Mouse (Mus musculus) kidney, postnatal 36 days (tissue): ENCODE data around the gene Gm28729.
"Not testable (repeated sequence)": the region's sequence is repeated elsewhere in the genome, so short reads cannot be mapped to it uniquely, and the experiment has no call there.

Experiments used
- DNase-seq, 2 experiments: peaks; one replicate each; pipeline ENCODE4 v3.0.0; 2021 to 2022; ENCODE audit warnings: mixed read lengths in 2 of 2

Gm28729 gene

GRCm38 (mm10) chr9:96517429-96517828, 7.6 kb downstream of the Gm28729 start:
- DNase-seq, result no peak

- DNase-seq, result no peak
Measured at GRCm38 (mm10) chr9:96516806-96517205, 8.3 kb downstream of the Gm28729 start.

DNA sequence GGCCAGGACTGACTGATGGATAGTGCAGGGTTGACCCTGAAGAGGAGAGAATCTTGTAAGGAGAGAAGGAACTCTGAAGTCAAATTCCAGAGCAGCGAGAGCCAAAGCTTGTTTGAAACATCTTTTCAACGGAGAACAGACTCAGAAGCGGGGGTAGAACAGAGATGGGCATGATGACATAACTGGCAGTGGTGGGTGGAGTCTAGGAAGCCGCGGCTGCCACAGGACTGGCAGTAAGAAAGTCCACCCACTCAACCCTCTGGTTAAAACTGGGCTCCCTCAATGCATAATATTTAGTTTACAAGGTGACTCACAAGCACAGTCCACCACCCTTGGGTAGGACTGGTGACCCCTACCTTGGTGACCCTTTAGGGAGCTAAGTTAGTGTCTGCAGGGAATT, 9.3 kb downstream of the Gm28729 start:
- no peak for DNase-seq

DNA sequence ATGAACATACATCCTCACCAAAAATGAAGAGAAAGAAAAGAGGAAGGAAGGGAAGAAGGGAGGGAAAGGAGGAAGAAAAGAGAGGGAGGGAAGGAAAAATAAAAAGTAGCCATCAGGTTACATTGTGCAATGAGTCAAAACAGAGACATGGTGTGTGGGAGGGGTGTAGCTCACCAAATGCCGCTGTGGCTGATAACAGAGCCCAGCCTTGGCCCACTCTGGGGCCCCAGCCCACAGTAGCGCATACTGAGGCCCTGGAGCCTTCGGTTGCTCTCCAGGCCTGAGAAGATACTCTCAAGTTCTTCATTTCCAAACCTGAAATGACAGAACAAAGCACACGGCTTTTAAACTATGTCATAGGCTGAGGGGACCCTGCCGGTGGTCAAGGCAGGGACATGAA, 10.8 kb downstream of the Gm28729 start:
- no peak for DNase-seq

GRCm38 (mm10) chr9:96506011-96506498, 19.0 kb downstream of the Gm28729 start:
- DNase-seq, result peak; percentile 47 to 56

- DNase-seq, result no peak
Measured at GRCm38 (mm10) chr9:96505156-96505555, 19.9 kb downstream of the Gm28729 start.

- DNase-seq, result no peak
Measured at GRCm38 (mm10) chr9:96504116-96504895, 20.8 kb downstream of the Gm28729 start.

- peak in 1 of 2 experiments; percentile 54 for DNase-seq
Measured at GRCm38 (mm10) chr9:96502856-96503610, 22.0 kb downstream of the Gm28729 start.

DNA sequence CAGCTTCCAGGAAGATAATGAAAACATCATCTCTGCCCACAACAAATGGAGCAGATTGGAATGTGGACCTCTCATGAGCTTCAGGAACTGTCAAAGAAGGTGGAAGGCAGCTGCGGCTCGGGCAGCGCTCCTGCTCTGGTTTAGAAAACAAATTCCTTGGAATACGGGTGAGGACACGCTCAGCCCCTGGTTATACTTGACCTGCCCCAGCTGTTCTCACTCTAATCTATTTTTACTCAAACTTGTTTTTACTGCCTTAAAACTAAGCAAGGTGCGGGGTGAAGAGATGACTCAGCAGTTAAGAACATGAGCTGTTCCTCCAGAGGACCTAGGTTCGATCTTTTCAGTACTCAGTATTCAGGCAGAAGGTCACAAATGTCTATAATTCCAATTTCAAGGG, 23.8 kb downstream of the Gm28729 start:
- DNase-seq, result no peak

DNA sequence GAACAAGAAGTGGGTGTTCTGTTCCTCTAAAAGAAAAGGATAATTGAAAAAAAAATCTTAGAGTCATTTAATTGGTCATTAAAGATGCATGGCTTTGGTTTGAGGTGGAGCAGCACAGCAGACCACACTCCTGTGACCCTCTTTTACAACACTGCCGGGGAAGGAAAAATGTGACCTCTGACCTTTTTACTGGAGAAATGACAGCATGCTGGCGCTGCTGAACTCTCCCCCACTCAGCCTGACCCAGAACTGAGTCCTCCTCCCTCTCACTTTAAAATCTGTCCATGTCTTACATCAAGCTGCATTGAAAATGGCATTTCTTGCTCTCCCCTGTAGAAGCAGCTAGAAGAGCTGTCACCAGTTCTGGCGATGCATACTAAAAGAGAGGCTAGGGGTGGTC, 31.9 kb downstream of the Gm28729 start:
- no peak for DNase-seq

GRCm38 (mm10) chr9:96491810-96492209, 33.3 kb downstream of the Gm28729 start:
- DNase-seq, result peak in 1 of 2 experiments; percentile 79

DNA sequence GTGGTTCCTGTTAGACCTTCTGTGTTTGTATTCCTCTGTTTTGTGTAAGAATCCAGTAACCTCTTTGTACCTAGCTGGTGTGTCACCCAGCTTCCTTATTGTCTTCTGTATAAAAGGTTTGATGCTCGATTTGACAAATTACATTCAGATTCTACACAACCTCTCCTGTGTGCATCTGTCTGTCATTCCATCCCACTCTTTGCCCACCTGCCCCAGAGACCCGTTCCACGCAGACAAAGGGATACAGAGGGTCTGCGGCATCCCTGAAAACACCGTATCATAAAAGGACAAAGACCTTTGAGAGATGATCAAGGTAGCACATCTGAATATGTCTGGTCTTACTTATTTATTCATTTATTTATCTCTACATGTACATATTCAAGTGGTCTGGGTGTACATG, 37.2 kb downstream of the Gm28729 start:
- DNase-seq, result not testable (repeated sequence)

DNA sequence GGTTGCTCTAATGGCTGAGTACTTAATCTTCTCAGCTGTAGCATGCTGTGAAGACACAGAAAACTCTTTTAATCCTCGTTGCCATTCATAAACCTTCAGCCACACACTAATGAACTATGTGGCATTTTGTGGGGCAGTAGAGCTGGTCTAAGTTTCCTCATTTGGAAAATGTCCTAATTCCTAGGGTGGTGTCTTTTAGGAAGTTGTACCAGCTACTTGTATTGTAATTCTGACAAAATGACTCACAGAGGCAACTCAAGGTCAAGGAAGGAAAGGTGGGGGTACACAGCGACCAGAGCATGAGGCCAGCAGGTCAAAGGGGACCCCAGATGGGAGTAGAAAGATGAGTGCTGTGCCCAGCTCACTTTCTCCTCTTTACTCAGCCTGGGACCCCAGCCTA, 41.4 kb downstream of the Gm28729 start:
- DNase-seq, result no peak

- no peak for DNase-seq
Measured at GRCm38 (mm10) chr9:96483028-96483427, 42.0 kb downstream of the Gm28729 start.

- peak; percentile 99 to 100 for DNase-seq
Measured at GRCm38 (mm10) chr9:96478071-96478888, 46.8 kb downstream of the Gm28729 start, which contains the start of gene Rnf7. Gene Rnf7, minus strand, starts transcription at chr9:96478675.

GRCm38 (mm10) chr9:96472356-96472755, 52.7 kb downstream of the Gm28729 start:
- no peak for DNase-seq

GRCm38 (mm10) chr9:96471681-96472080, 53.4 kb downstream of the Gm28729 start:
- DNase-seq, result not testable (repeated sequence)

DNA sequence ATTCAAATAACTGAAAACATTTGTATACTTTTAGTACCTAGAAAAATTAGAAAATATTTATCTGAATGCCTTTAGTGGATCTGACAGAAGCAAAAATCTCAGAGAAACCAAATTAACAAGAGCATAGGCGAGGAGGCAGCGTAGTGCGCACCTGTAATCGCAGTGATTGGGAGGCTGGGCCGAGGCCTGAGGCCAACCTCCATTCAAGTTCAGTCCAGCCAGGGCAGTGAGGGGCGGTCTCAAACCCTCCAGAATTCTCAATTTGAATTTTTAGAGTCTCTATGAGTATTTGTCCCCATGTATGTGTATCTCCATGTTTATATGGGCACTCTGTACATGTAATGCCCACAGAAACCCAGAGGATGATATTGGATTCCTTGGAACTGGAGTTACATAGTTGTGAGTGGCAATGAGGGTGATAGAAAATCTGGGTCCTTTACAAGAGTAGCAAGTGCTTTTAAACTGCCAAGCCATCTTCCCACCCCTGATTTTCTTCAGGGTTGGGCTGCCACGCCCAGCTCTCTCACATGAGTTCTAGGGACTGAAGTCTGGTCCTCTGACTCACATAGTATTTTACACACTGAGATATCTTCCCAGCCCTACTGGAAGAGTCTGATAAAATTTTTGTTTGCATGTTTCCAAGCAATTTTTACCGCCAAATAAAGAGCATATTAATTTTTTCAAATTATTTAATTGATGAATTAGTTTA, 54.6 kb downstream of the Gm28729 start:
- DNase-seq, result no peak

GRCm38 (mm10) chr9:96469556-96470265, 55.4 kb downstream of the Gm28729 start:
- no peak for DNase-seq

DNA sequence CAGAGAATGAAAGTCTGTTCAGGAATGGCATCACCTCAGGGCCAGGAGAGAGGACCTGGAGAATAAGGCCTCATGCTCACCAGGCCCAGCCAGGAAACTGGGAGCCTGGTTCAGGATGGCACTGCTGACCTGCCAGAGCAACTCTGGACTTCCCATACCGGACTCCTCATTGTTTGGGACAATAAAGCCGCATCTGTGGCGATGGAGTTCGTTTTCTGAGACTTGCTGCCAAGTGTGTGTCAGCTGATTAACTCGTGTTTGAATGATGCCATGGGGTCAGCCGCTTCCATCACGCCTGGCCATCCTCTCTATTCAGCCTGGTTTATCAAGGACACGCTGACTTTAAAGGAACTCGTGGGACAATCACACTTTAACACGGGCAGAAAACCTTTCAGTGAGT, 61.4 kb downstream of the Gm28729 start:
- no peak for DNase-seq

GRCm38 (mm10) chr9:96461607-96462006, 63.5 kb downstream of the Gm28729 start:
- DNase-seq, result no peak
